ENCODE assay signal across 9 mouse cellular contexts in genomic region chr3:102309756-102310155, GRCm38 (mm10).
A peak's percentile ranks its signal among the peaks of the same experiment; 100 is the strongest.
DNase-seq lines count a peak whose midpoint lies in the region; ATAC-seq and TF ChIP-seq lines count a peak whose summit lies in the region.
"Had no signal": no experiment of that assay in that cellular context is flagged by ENCODE, and none has a peak within 500 bp of the region (broad histone marks: within the 10 kb centered on the region; RNA-seq: fewer than 3 reads in every experiment).

No protein-coding gene starts in this region.

- H3K4me3 ChIP-seq in neural tube, embryonic 15.5 days (replicated peaks): no peak overlapping the region
- H3K4me3 ChIP-seq in cortical plate, adult 2 months (ENCODE audit: insufficient read depth, low read length): no peak overlapping the region
- H3K4me3 ChIP-seq in kidney, embryonic 16.5 days (ENCODE audit: low read length): no peak overlapping the region
- H3K4me3 ChIP-seq in limb, embryonic 14.5 days (replicated peaks; ENCODE audit: low read length): no peak overlapping the region
- H3K4me3 ChIP-seq: neural tube, embryonic 12.5 days had no signal

- H3K27me3 ChIP-seq in neural tube, embryonic 15.5 days (replicated peaks): no peaks in the 10 kb centered on the region; the same call in 1 of the 2 replicates
- no peaks in the 10 kb centered on the region for H3K27me3 ChIP-seq in kidney, embryonic 16.5 days (ENCODE audit: insufficient read depth, low read length)
- no peaks in the 10 kb centered on the region for H3K27me3 ChIP-seq in limb, embryonic 14.5 days (ENCODE audit: control insufficient read depth, insufficient read depth, low read length)
- H3K27me3 ChIP-seq: neural tube, embryonic 12.5 days had no signal

- no peak overlapping the region for H3K9ac ChIP-seq in neural tube, embryonic 15.5 days (replicated peaks)
- no peak overlapping the region for H3K9ac ChIP-seq in kidney, embryonic 16.5 days (replicated peaks; ENCODE audit: low read length)
- H3K9ac ChIP-seq in limb, embryonic 14.5 days (ENCODE audit: low read depth, low read length, severe bottlenecking): no peak overlapping the region
- H3K9ac ChIP-seq: neural tube, embryonic 12.5 days had no signal

- TF ChIP-seq POLR2A in cortical plate, adult 2 months (IDR thresholded peaks at IDR 0.05; ENCODE audit: extremely low read depth, insufficient read depth, low read length): no peak
- no peak for TF ChIP-seq POLR2A in limb, embryonic 14.5 days (IDR thresholded peaks at IDR 0.05; ENCODE audit: borderline replicate concordance, extremely low read depth, insufficient read depth, insufficient read length)

- peak; percentile 78 for TF ChIP-seq CTCF in cortical plate, adult 2 months (IDR thresholded peaks at IDR 0.05; ENCODE audit: extremely low read depth, insufficient read depth, low read length)

- H3K4me1 ChIP-seq in neural tube, embryonic 15.5 days: no peaks in the 10 kb centered on the region; the same call in 1 of the 2 replicates
- H3K4me1 ChIP-seq in cortical plate, adult 2 months (ENCODE audit: control insufficient read depth, insufficient read depth, low read length): no peaks in the 10 kb centered on the region
- H3K4me1 ChIP-seq in kidney, embryonic 16.5 days (ENCODE audit: insufficient read depth, low read length): peaks cover 11% of the 10 kb centered on the region; the same call in 1 of the 2 replicates
- 0 out of 2 replicates have a peak, but pooled peaks cover 2% of the 10 kb centered on the region for H3K4me1 ChIP-seq in limb, embryonic 14.5 days (ENCODE audit: control insufficient read depth, insufficient read depth, low read length)
- H3K4me1 ChIP-seq: neural tube, embryonic 12.5 days had no signal

- no peaks in the 10 kb centered on the region for H3K36me3 ChIP-seq in neural tube, embryonic 15.5 days
- no peaks in the 10 kb centered on the region for H3K36me3 ChIP-seq in kidney, embryonic 16.5 days (ENCODE audit: insufficient read depth, low read length)
- no peaks in the 10 kb centered on the region for H3K36me3 ChIP-seq in limb, embryonic 14.5 days (ENCODE audit: control insufficient read depth, insufficient read depth, low read length)
- H3K36me3 ChIP-seq: neural tube, embryonic 12.5 days had no signal

- 32% methylated on average over 9 of the region's 9 CpGs for WGBS in neural tube, embryonic 15.5 days
- WGBS in kidney, embryonic 16.5 days: 24% methylated on average over 9 of the region's 9 CpGs
- WGBS in limb, embryonic 14.5 days: 29% methylated on average over 9 of the region's 9 CpGs

- ATAC-seq in neural tube, embryonic 15.5 days (ENCODE audit: low FRiP score): no peak
- peak; percentile 51; the same call in 1 of the 2 replicates for ATAC-seq in kidney, embryonic 16.5 days (ENCODE audit: low FRiP score, low TSS enrichment)
- no peak for ATAC-seq in limb, embryonic 14.5 days (ENCODE audit: low FRiP score, low read depth)

- H3K4me2 ChIP-seq in neural tube, embryonic 15.5 days: no peak overlapping the region
- 0 out of 2 replicates have a peak overlapping the region, but pooled peaks have one; percentile 4 for H3K4me2 ChIP-seq in kidney, embryonic 16.5 days (replicated peaks; ENCODE audit: low read depth, low read length)
- H3K4me2 ChIP-seq in limb, embryonic 14.5 days (replicated peaks; ENCODE audit: low read depth, low read length, severe bottlenecking): no peak overlapping the region
- H3K4me2 ChIP-seq: neural tube, embryonic 12.5 days had no signal

- DNase-seq in neural tube, embryonic 10.5 days (ENCODE audit: extremely low spot score, low spot score): peak; percentile 56
- DNase-seq in gastrocnemius, postnatal 4 days (ENCODE audit: low spot score in 2 of 2): peak; percentile 55 to 69
- DNase-seq in limb, embryonic 14.5 days (ENCODE audit: low spot score): peak; percentile 65
- DNase-seq in retina, postnatal 7 days (ENCODE audit: low read depth, low spot score): peak; percentile 14
- peak; percentile 29 for DNase-seq in yolk sac, embryonic 10.5 days (ENCODE audit: low spot score)

- H3K27ac ChIP-seq in neural tube, embryonic 15.5 days (replicated peaks): no peak overlapping the region
- no peak overlapping the region for H3K27ac ChIP-seq in cortical plate, adult 2 months (ENCODE audit: insufficient read depth, low read length)
- H3K27ac ChIP-seq in kidney, embryonic 16.5 days (ENCODE audit: low read length): no peak overlapping the region
- H3K27ac ChIP-seq in limb, embryonic 14.5 days (replicated peaks; ENCODE audit: low read depth, low read length): no peak overlapping the region
- H3K27ac ChIP-seq: neural tube, embryonic 12.5 days had no signal

- H3K9me3 ChIP-seq in neural tube, embryonic 15.5 days (replicated peaks): no peaks in the 10 kb centered on the region
- no peaks in the 10 kb centered on the region for H3K9me3 ChIP-seq in kidney, embryonic 16.5 days (ENCODE audit: low read length)
- H3K9me3 ChIP-seq in limb, embryonic 14.5 days (ENCODE audit: control insufficient read depth, low read length): no peaks in the 10 kb centered on the region
- H3K9me3 ChIP-seq: neural tube, embryonic 12.5 days had no signal

Comparison
In these comparisons a context has a peak if more than half of its experiments do, and no peak if none do; other contexts are left out.
1. DNase-seq: peak in every context shown above with its lines; median percentile 65 in limb, embryonic 14.5 days; 62 in gastrocnemius, postnatal 4 days; 56 in neural tube, embryonic 10.5 days; 29 in yolk sac, embryonic 10.5 days; 14 in retina, postnatal 7 days.